Mouse (Mus musculus) large intestine, adult 2 months (tissue): ENCODE measurements around the gene Fam76a. TPM values are rescaled to one million over a fixed set of nuclear protein-coding genes. Genes with fewer than 3 reads are reported as not detected.

Experiments
- DNase-seq: peaks from one replicate; pipeline ENCODE4 v3.0.0-alpha.2; 2012; ENCODE audit warnings: low read depth, low spot score
- WGBS: fragments of 180-500 bp; shearing (Covaris S2); methylation state at CpG from one replicate; pipeline ENCODE4 v1.1.7; 2018; 5-methylcytosine and 5-hydroxymethylcytosine counted together
- polyA plus RNA-seq: library from polyadenylated mRNA; depleted of rRNA; stranded (reverse); fragments of >200 nt; gene quantifications from 2 replicates; pipeline ENCODE4 v1.2.3, GENCODE M21; 2012; rRNA removed

Gene Fam76a
- polyA plus RNA-seq, 1 experiment = 8.7 TPM

GRCm38 (mm10) chr4:132905843-132906360, 16.5 kb downstream of the Fam76a start:
- 86% methylated on average over 5 of the region's 5 CpGs for WGBS
- no peak for DNase-seq

DNA sequence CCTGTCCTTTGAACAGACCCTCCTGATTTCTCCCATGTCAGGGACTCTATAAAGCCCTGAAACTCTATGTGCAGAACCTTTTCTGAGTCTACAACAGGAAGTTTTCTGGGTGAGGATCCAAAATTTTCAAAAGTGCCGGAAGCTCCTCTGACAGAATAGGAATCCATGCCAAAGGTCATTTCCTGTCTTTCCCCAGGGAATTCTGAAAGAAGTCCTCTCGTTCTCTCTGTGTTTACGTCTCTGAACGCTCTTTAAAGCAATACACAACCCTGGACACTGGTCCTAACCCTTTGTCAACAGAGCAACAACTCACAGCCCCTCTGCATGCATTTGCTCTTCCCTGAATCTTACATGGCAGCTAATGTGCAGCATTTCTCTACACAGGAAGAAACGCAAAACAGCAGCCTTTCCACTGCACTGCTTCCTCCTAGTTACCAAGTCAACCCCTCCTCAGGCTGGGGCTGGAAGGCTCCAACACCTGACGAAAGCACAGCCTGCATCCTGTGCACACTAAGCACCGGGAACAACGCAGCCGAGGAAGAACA, 17.5 kb downstream of the Fam76a start:
- DNase-seq = no peak
- 67% methylated on average over 9 of the region's 9 CpGs for WGBS

- WGBS = 77% methylated on average over 2 of the region's 2 CpGs
- DNase-seq = no peak
Observed at GRCm38 (mm10) chr4:132904071-132904470, 18.3 kb downstream of the Fam76a start.

DNA sequence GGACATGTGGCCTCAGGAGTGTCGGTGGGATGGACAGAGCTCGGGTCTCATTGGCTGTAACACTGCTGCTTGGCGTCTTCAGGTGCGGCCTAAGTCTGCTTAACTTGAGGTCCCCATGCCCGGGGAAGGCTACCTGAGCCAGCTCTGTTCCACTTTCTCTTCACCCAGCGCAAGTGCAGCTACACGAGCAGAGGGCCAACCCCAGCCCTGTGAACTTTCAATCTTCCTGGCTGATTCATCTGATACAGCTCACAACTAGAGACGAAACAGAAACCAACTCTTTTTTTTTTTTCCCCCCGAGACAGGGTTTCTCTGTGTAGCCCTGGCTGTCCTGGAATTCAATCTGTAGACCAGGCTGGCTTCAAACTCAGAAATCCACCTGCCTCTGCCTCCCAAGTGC, 24.2 kb downstream of the Fam76a start:
- 68% methylated on average over 9 of the region's 9 CpGs for WGBS
- no peak for DNase-seq

DNA sequence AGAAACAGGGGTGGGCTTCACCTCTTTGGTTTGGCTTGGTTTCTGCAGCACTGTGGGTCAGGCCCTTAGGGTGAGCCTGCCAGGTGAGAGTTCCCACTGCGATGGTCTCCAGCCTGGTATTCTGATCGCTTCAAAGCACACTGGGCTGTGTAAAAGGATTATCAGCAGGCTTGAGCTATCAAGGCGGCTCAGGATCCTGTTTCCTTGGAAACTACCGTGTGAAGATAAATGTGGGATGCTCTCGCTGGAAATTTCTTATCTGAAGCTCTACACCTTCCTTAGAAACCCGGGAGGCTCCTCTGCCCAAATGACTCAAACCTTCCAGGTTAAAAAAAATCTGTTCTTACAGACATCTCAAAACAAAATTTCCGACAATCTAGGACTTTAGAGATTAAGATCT, 28.0 kb downstream of the Fam76a start:
- no peak for DNase-seq
- WGBS = 35% methylated on average over 7 of the region's 7 CpGs

GRCm38 (mm10) chr4:132884844-132885374, 37.4 kb downstream of the Fam76a start:
- 5% methylated on average over 9 of the region's 9 CpGs for WGBS

GRCm38 (mm10) chr4:132884064-132884843, 38.1 kb downstream of the Fam76a start, which contains the start of gene Stx12:
TSS of gene Stx12 (minus strand) at chr4:132884509.
- DNase-seq = peak; percentile 57
- WGBS = under 1% methylated on average over 72 of the region's 72 CpGs

More at GRCm38 (mm10) chr4:132884844-132885374, 37.4 kb downstream of the Fam76a start:
- no peak for DNase-seq

DNA sequence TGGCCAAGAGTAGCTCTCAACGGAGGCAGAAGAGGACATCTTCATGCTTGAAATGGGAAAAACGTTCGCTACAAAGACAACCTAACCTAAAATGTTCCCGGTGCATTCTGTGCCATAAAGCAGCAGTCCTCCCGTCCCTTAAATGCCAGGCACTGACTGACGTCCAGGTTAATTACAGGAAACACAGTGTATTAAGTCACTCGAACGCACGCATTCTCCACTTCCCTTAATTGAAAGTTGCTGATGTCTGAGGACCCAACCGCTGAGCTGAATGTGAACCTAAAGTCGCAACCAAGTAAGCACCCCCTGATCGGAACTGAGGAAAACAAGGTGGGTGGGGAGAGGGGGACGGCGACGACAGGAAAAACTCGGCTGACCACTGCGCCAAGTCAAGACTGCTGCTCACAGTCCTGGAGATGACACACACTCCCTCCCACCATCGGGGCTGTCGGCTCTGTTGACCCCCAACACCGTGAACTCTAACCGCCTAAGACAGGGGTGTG, 38.7 kb downstream of the Fam76a start:
- no peak for DNase-seq
- WGBS = under 1% methylated on average over 21 of the region's 21 CpGs

- no peak for DNase-seq
Observed at GRCm38 (mm10) chr4:132874363-132875097, 47.8 kb downstream of the Fam76a start.

GRCm38 (mm10) chr4:132873481-132874362, 48.6 kb downstream of the Fam76a start:
- 55% methylated on average over 11 of the region's 11 CpGs for WGBS
- DNase-seq = no peak

More at GRCm38 (mm10) chr4:132874363-132875097, 47.8 kb downstream of the Fam76a start:
- 51% methylated on average over 7 of the region's 7 CpGs for WGBS

DNA sequence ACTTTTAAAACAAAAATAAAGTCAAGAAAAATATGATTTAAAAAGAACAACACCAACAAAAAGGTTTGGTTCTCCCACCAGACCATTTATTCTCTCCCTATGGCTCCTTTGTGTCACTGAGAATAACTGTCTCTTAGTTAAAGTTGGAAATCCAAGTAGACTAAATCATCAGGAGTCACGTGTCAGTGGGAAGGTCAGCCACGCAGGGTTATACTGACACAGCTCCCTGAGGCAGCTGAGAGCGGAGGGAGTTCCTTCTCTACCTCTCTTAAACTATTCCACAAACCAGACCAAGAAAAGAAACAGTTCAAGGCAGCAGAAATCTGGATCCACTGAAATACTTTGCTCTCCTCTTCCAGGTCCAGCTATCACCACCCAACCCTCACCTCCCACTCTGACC, 51.2 kb downstream of the Fam76a start:
- no peak for DNase-seq
- WGBS = 97% methylated on average over 3 of the region's 3 CpGs

DNA sequence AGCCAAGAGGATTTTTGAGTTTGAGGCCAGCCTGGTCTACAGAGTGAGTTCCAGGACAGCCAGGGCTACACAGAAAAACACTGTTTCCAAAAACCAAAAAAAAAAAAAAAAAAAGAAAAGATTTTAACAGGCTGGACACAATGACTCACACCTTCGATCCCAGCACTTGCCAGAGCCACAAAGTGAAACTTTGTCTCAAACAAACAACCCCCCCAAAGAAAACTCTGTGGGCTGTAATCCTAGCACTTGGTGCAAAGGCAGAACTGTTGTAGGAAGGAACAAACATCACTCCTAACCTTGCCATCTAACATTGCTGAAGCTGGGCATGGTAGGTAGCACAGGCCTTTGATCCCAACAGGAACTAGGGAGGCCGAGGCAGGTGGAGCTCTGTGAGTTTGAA, 57.5 kb downstream of the Fam76a start:
- no peak for DNase-seq
- WGBS = 70% methylated on average over 2 of the region's 2 CpGs

DNA sequence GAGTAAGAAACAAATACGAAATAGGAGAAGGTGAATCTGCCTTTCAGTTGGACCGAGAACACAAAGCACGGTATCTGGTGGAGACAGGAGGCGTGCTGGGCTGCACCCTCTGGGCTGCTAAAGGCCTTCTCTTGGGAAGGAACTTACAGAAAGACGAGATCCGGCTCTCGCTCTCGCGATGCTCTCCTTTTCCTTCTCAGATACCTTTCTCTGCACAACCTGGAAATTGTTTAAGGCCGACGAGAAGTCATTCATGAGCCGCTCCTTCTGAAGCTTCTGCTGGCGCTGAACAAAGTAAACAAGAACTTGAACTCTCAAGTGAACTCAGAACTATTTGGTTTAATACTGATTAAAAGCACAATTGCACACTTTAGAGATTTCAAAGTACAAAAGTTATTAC, 59.3 kb downstream of the Fam76a start:
- no peak for DNase-seq

GRCm38 (mm10) chr4:132860880-132861279, 61.5 kb downstream of the Fam76a start:
- no peak for DNase-seq
- WGBS = 100% methylated on average over 1 of the region's 1 CpGs

More for the DNA sequence above, 59.3 kb downstream of the Fam76a start:
- 46% methylated on average over 13 of the region's 13 CpGs for WGBS

Other genes starting within 250 kb of the Fam76a start
- gene Xkr8, start 190.0 kb downstream of the Fam76a start, polyA plus RNA-seq = 2.0 and 6.3 TPM in 2 replicates
- 29.3 and 94.3 TPM in 2 replicates for gene Smpdl3b, start 165.3 kb downstream of the Fam76a start, polyA plus RNA-seq
- gene Rpa2, start 154.2 kb downstream of the Fam76a start, polyA plus RNA-seq = 25.4 and 26.2 TPM in 2 replicates
- gene Themis2, start 126.2 kb downstream of the Fam76a start, polyA plus RNA-seq = 5.6 and 8.7 TPM in 2 replicates
- gene Ppp1r8, start 79.4 kb downstream of the Fam76a start, polyA plus RNA-seq = 30.8 and 36.2 TPM in 2 replicates
- 20.1 and 33.5 TPM in 2 replicates for gene Stx12, start 38.0 kb downstream of the Fam76a start, polyA plus RNA-seq
- 4.9 and 5.5 TPM in 2 replicates for gene Fgr, start 51.5 kb upstream of the Fam76a start, polyA plus RNA-seq
- 9.5 and 9.8 TPM in 2 replicates for gene Ahdc1, start 88.7 kb upstream of the Fam76a start, polyA plus RNA-seq
- 43.5 and 66.0 TPM in 2 replicates for gene Wasf2, start 207.9 kb upstream of the Fam76a start, polyA plus RNA-seq